Mouse (Mus musculus): ENCODE results near the gene Rhobtb3.

DNA sequence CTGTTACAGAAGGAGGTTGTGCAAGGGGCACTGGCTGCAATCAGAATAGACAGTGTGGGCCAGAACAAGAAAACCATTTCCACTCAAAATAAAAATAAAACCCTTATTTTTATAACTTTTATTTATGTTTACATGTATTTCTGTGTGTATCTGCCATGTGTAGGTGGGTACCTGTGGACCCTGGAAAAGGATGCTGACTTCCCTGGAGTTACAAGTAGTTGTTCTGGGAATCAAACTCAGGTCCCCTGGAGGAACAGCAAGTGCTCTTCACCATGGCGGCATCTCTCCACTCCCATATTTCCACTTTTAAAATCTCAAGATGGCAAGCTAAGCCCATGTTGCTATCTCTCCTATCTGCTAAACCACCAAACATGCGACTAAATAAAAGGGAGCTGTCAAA, 13.1 kb downstream of the Rhobtb3 start:
- TF ChIP-seq CTCF (conservative IDR thresholded peaks at IDR 0.05; ENCODE audit: low read length): no peak
- TF ChIP-seq NANOG (IDR thresholded peaks at IDR 0.05; ENCODE audit: borderline replicate concordance, low read length): no peak
